Mouse (Mus musculus) hindbrain, embryonic 14.5 days (tissue): ENCODE results near the gene Ggct. TPM values are rescaled to one million over a fixed set of nuclear protein-coding genes. Genes with fewer than 3 reads are reported as not detected.

Experiments used
- ATAC-seq: fragments of 200-750 bp; cut with Nextera tagmentation; 2 replicates; pipeline ENCODE4 v1.8.0; 2017; ENCODE audit warnings: moderate number of reproducible peaks, mild to moderate bottlenecking, moderate TSS enrichment, moderate library complexity; ENCODE audit not compliant: low FRiP score
- DNase-seq: peaks from one replicate; pipeline ENCODE4 v3.0.0-alpha.2; 2015; ENCODE audit warnings: low spot score
- H3K27ac ChIP-seq: fragments of 300-500 bp; sonication (generic); 2 replicates; pipeline ENCODE4 v1.5.1; 2014; ENCODE audit warnings: mild to moderate bottlenecking, moderate library complexity
- H3K27me3 ChIP-seq: fragments of 300-500 bp; sonication (generic); 2 replicates; pipeline ENCODE4 v1.6.1; 2014; ENCODE audit warnings: mild to moderate bottlenecking, low read length, mixed read lengths; ENCODE audit not compliant: control insufficient read depth, insufficient read depth
- H3K36me3 ChIP-seq: fragments of 300-500 bp; sonication (generic); replicated peaks from 2 replicates; pipeline ENCODE4 v1.6.1; 2014; ENCODE audit not compliant: control insufficient read depth, insufficient read depth
- H3K4me1 ChIP-seq: fragments of 300-500 bp; sonication (generic); replicated peaks from 2 replicates; pipeline ENCODE4 v1.6.1; 2014; ENCODE audit warnings: antibody characterized with exemption, low read length, mixed read lengths; ENCODE audit not compliant: control insufficient read depth, insufficient read depth
- H3K4me2 ChIP-seq: fragments of 300-500 bp; sonication (generic); replicated peaks from 2 replicates; pipeline ENCODE4 v1.6.1; 2014; ENCODE audit warnings: mild to moderate bottlenecking, moderate library complexity
- H3K4me3 ChIP-seq: fragments of 300-500 bp; sonication (generic); replicated peaks from 2 replicates; pipeline ENCODE4 v1.5.1; 2014; ENCODE audit warnings: mild to moderate bottlenecking, low read length
- H3K9ac ChIP-seq: fragments of 300-500 bp; sonication (generic); 2 replicates; pipeline ENCODE4 v1.6.1; 2014
- H3K9me3 ChIP-seq: fragments of 300-500 bp; sonication (generic); 2 replicates; pipeline ENCODE4 v1.6.1; 2016; ENCODE audit warnings: low read length; ENCODE audit not compliant: control insufficient read depth
- WGBS: fragments of 180-500 bp; shearing (Covaris S2); extraction: QIAGEN DNeasy Blood & Tissue Kit; methylation state at CpG from one replicate; pipeline ENCODE4 v1.1.7; 2014; 5-methylcytosine and 5-hydroxymethylcytosine counted together
- polyA plus RNA-seq: library from polyadenylated mRNA; unstranded; fragments of >200 nt; fragmentation: Nextera tagmentation; extraction: Ambion mirVana; gene quantifications from 2 replicates; pipeline ENCODE4 v1.2.1, GENCODE M21; 2014

The Ggct gene
- polyA plus RNA-seq, 1 experiment from 2014 or later = 15.2 TPM

DNA sequence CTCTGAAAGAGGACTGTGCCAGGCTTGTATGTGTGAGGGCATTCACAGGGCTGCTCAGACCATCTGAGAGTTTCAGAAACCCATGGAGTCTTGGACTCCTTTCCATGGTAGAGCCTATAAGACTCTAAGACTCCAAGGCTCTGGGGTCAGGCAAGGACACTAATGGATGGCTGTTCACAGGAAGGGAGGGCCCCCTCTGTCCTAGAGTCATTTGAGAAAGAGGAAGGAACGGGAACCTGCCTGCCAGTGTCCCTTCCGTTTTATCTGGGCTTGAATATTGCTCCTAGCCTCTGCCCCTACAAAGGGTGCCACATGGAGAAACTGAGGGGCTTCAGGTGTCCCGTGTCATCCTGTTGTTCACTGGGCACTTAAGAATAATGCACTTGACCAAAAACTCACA is 58.9 kb downstream of the Ggct start:
- Histone ChIP-seq H3K4me1 (no peaks in the 10 kb centered on the region), H3K9me3 (no peaks in the 10 kb centered on the region), H3K27me3 (no peaks in the 10 kb centered on the region), H3K4me2 (no peak overlapping the region), H3K27ac (no peak overlapping the region), H3K9ac (no peak overlapping the region), H3K4me3 (no peak overlapping the region), H3K36me3 (no peaks in the 10 kb centered on the region)
- DNase-seq (no peak), ATAC-seq (no peak)
- WGBS = 83% methylated on average over 3 of the region's 3 CpGs

DNA sequence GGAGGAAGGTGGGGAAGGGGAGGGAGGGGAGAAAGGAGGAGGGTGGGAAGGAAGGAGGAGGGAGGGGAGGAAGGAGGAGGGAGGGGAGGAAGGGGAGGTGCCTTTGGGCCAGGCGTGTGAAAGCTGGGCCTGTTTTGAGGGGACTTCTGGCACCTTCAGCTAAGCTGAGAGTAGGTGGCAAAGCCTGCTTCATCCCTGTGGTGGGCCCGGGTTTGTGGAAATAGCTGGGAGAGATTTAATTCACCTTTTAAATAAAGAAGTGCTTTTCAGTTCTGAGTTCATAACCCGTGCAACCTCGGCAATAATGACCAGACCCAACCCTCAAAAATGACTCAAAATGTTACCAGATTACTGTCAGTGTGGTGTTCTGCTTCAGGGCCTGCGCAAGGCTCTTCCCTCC is 59.5 kb downstream of the Ggct start:
- 87% methylated on average over 5 of the region's 5 CpGs for WGBS

More for the DNA sequence above, 59.5 kb downstream of the Ggct start:
- H3K36me3 ChIP-seq = no peaks in the 10 kb centered on the region
- no peak overlapping the region for H3K4me3 ChIP-seq
- H3K27ac ChIP-seq = no peak overlapping the region
- no peaks in the 10 kb centered on the region for H3K4me1 ChIP-seq
- no peak for DNase-seq
- ATAC-seq = no peak
- no peak overlapping the region for H3K9ac ChIP-seq
- no peaks in the 10 kb centered on the region for H3K9me3 ChIP-seq
- no peaks in the 10 kb centered on the region for H3K27me3 ChIP-seq
- no peak overlapping the region for H3K4me2 ChIP-seq

Other genes with a start within 250 kb of the Ggct start
- 6.1 and 7.7 TPM in 2 replicates for gene Znrf2, start 176.0 kb downstream of the Ggct start, polyA plus RNA-seq
- gene Nod1, start 20.3 kb downstream of the Ggct start, polyA plus RNA-seq = 2.7 and 3.3 TPM in 2 replicates
- 205 and 221 TPM in 2 replicates for gene Gars, start 45.1 kb upstream of the Ggct start, polyA plus RNA-seq
- gene Crhr2, start 140.1 kb upstream of the Ggct start, polyA plus RNA-seq = 0.95 and 1.3 TPM in 2 replicates
- not detected in 2 replicates for gene Inmt, start 182.1 kb upstream of the Ggct start, polyA plus RNA-seq
- gene Mindy4, start 210.4 kb upstream of the Ggct start, polyA plus RNA-seq = 12.9 and 14.2 TPM in 2 replicates